Mouse (Mus musculus) stomach, postnatal 0 days (tissue): Measurements from ENCODE around the gene Traf6.

Source experiments
- CTCF ChIP-seq: IDR thresholded peaks from 2 replicates; pipeline ENCODE4 v1.5.1; 2016; ENCODE audit warnings: antibody characterized with exemption, low read depth, mild to moderate bottlenecking, moderate library complexity
- EP300 ChIP-seq: optimal IDR thresholded peaks from 2 replicates; pipeline ENCODE3; 2016; ENCODE audit warnings: antibody characterized with exemption

DNA sequence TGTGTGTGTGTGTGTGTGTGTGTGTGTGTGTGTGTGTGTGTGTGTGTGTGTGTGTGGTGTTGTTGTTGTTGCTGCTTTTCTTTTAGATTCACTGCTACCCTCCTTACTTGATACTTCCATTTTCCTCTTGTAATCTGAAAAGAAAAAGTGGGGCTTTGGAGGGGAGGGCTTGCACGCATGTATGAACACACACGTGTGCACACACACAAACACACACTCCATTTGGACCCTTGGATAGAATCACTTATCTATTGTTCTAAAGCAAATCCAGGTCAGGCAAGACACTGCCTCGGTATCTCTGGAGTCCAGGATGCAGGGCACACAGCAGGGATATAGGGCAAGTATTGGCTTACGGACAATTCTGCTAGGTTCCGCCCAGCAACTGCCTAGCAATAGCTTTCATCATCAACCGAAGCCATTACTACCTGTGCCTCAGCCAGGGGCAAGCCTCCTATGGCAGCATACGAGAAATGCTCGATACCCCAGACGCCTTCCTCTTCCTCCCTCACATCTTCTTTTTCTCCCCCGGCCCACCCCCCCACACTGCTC is 45.2 kb downstream of the Traf6 start:
- TF ChIP-seq CTCF (no peak), EP300 (no peak)
